Mouse (Mus musculus): ENCODE data around the gene Hnrnpa1. TPM values are rescaled to one million over a fixed set of nuclear protein-coding genes. Genes with fewer than 3 reads are reported as not detected.

The Hnrnpa1 gene
- total RNA-seq, 2 experiments from 2014 or later: 233 to 247 TPM

GRCm38 (mm10) chr15:103295851-103296250 lies 55.6 kb downstream of the Hnrnpa1 start:
- intact Hi-C loops (cut with DNase I): no loop called here
- TF ChIP-seq CTCF (IDR thresholded peaks at IDR 0.05): no peak
- peak overlapping the region; percentile 59; the same call in 1 of the 2 replicates for H3K27ac ChIP-seq
- DNase-seq (ENCODE audit: extremely low spot score in 1 of 2, low spot score in 2 of 2): no peak
- H3K4me3 ChIP-seq: no peak overlapping the region

Small RNAs within 50 kb of the gene (microRNA-seq; reads per million reads assigned to microRNA genes)
- gene Mir148b: 52.8 to 62.1 reads per million in 2 experiments

Other genes starting within 250 kb of the Hnrnpa1 start
- not detected for gene Hoxc8, start 249.8 kb upstream of the Hnrnpa1 start, total RNA-seq (2021)
- gene Hoxc6, start 242.2 kb upstream of the Hnrnpa1 start, total RNA-seq (2021): not detected
- gene Hoxc4, start 221.5 kb upstream of the Hnrnpa1 start, total RNA-seq (2021): not detected
- 10 to 100 TPM; 20.7 to 23.2 TPM for gene Smug1, start 73.3 kb upstream of the Hnrnpa1 start, total RNA-seq (2021)
- 100 to 1,000 TPM; 171 to 176 TPM for gene Cbx5, start 616 bp upstream of the Hnrnpa1 start, total RNA-seq (2021)
- gene Nfe2, start 18.0 kb downstream of the Hnrnpa1 start, total RNA-seq (2021): not detected
- gene Copz1, start 32.3 kb downstream of the Hnrnpa1 start, total RNA-seq (2021): 10 to 100 TPM; 85.5 to 93.0 TPM
- gene Gpr84, start 70.2 kb downstream of the Hnrnpa1 start, total RNA-seq (2021): under 1 TPM; 0.40 to 0.66 TPM
- gene Zfp385a, start 99.7 kb downstream of the Hnrnpa1 start, total RNA-seq (2021): 10 to 100 TPM; 66.1 to 77.5 TPM
- gene Itga5, start 126.3 kb downstream of the Hnrnpa1 start, total RNA-seq (2021): 1 to 10 TPM; 2.6 to 3.0 TPM
- not detected for gene Gtsf1, start 190.0 kb downstream of the Hnrnpa1 start, total RNA-seq (2021)
- not detected for gene Gtsf2, start 208.0 kb downstream of the Hnrnpa1 start, total RNA-seq (2021)
- 1 to 10 TPM; 8.3 to 9.2 TPM for gene Nckap1l, start 213.4 kb downstream of the Hnrnpa1 start, total RNA-seq (2021)

All from left cerebral cortex, adult 2 months (tissue).